Mouse (Mus musculus): ENCODE results near the gene Prr23a3. TPM values are rescaled to one million over a fixed set of nuclear protein-coding genes. Genes with fewer than 3 reads are reported as not detected.

Gene Prr23a3
- polyA plus RNA-seq (2015; fragmentation: Nextera tagmentation; extraction: Ambion mirVana), result 0.08 TPM in 1 of 2 replicates, not detected in the other

DNA sequence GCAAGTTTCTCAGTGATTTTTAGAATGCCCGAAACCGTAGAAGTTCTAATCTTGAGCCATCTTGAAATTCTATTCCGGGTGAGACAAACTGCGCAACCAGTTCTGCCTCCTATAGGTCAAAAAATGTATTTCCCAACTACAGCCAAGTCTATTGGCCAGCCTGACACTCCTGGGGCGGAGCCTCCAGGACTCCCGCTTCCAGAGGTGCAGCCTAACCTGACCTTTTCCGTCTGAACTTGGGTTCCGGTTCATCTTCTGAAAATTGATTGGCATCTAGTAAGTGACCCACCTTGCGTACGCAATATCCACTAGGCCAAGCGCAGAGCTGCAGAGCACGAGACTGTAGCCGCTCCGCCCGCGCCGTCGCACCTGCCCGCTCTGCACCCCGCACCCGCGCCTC is at the start of gene Prr23a3:
Prr23a3 (plus strand) TSS at position 197 of the 400 bp plus-strand sequence.
- Histone ChIP-seq H3K4me3 (peak within 1 kb of the TSS; percentile 7; the same call in 1 of the 2 replicates), H3K36me3 (no peaks in the 10 kb centered on the region), H3K9me3 (0 out of 2 replicates have a peak, but pooled peaks cover 4% of the 10 kb centered on the region), H3K4me1 (no peaks in the 10 kb centered on the region), H3K27me3 (peaks cover 18% of the 10 kb centered on the region), H3K4me2 (replicated peaks) (peak within 1 kb of the TSS; percentile 31; the same call in 1 of the 2 replicates), H3K27ac (no peak within 1 kb of the TSS), H3K9ac (no peak within 1 kb of the TSS)
- ATAC-seq (ENCODE audit: low FRiP score, low read depth), result no peak
- WGBS, result 48% methylated on average over 22 of the region's 22 CpGs

- Histone ChIP-seq H3K9ac (no peak overlapping the region), H3K4me2 (replicated peaks) (no peak overlapping the region), H3K4me1 (peaks cover 12% of the 10 kb centered on the region), H3K9me3 (no peaks in the 10 kb centered on the region), H3K27ac (no peak overlapping the region), H3K36me3 (no peaks in the 10 kb centered on the region), H3K27me3 (no peaks in the 10 kb centered on the region), H3K4me3 (no peak overlapping the region)
- whole genome bisulfite sequencing, result 74% methylated on average over 3 of the region's 3 CpGs
- ATAC-seq (ENCODE audit: low FRiP score, low read depth), result no peak
Observed at GRCm38 (mm10) chr9:98816066-98816465, 48.5 kb upstream of the Prr23a3 start.

DNA sequence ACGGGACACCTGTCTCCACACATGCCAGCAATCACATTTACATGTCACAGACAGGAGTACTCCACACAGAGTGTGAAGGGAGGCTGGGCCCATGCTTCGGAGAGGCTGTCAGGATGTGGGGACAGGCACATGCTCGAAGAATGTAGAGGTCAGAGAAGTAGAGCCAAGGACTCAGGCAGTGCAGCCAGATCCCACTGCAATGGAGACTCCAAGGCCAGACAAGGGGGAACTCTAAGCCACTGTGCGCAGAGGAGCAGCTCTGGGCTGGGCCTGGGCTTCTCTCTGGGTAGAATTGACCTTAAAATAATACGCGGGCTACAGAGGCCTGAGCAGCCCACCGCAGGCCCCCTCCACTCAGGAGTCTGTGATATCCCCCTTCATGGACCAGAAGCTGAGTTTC is 47.0 kb upstream of the Prr23a3 start:
- H3K9ac ChIP-seq, result no peak overlapping the region
- WGBS, result 83% methylated on average over 7 of the region's 7 CpGs
- H3K9me3 ChIP-seq, result no peaks in the 10 kb centered on the region
- no peaks in the 10 kb centered on the region for H3K36me3 ChIP-seq
- H3K4me3 ChIP-seq, result no peak overlapping the region
- H3K27ac ChIP-seq, result no peak overlapping the region
- H3K4me1 ChIP-seq, result no peaks in the 10 kb centered on the region
- ATAC-seq (ENCODE audit: low FRiP score, low read depth), result no peak
- no peaks in the 10 kb centered on the region for H3K27me3 ChIP-seq
- no peak overlapping the region for H3K4me2 ChIP-seq (replicated peaks)

DNA sequence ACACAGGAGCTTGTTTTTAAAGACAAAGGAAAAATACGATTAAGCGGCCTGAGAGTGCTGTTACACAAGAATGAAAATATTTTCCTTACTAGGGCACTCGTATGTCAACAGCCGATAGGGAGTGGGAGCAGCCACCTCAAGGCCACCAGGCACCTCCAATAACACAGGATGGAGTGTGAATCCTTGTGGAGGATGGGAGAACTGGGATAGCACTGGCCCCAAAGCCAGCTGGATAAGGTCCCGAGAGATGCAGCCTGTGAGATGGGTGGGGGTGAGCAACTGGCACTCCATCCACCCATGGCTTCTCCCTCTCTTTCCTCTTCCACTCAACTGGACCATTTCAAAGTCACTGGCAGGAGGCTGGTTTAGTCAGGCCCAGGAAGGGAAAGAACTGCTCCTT is 45.6 kb upstream of the Prr23a3 start:
- no peak for ATAC-seq (ENCODE audit: low FRiP score, low read depth)
- H3K9me3 ChIP-seq, result peaks cover 5% of the 10 kb centered on the region; the same call in 1 of the 2 replicates
- no peak overlapping the region for H3K4me3 ChIP-seq
- no peak overlapping the region for H3K9ac ChIP-seq
- no peak overlapping the region for H3K27ac ChIP-seq
- H3K4me1 ChIP-seq, result no peaks in the 10 kb centered on the region
- WGBS, result 80% methylated on average over 5 of the region's 5 CpGs
- H3K4me2 ChIP-seq (replicated peaks), result no peak overlapping the region
- no peaks in the 10 kb centered on the region for H3K27me3 ChIP-seq
- H3K36me3 ChIP-seq, result no peaks in the 10 kb centered on the region

DNA sequence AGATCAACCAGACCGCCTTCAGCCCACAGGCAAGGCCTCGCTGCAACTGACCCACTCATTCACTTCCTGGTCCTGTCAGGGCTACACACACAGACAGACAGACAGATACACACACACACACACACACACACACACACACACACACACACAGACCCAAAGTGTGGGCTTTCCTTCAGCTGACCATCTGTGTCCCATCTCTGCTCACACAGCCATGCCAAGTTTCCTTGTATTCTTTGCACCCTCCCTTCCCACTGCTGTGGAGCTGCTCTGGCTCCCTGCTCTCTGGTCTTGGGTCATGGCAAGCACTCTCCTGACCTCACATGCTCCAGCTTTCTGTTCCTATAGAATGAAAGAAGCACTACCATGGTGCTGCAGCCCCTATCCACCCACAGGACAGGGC is 45.1 kb upstream of the Prr23a3 start:
- Histone ChIP-seq H3K27ac (no peak overlapping the region), H3K27me3 (no peaks in the 10 kb centered on the region), H3K36me3 (no peaks in the 10 kb centered on the region), H3K9ac (no peak overlapping the region), H3K4me1 (no peaks in the 10 kb centered on the region), H3K4me3 (no peak overlapping the region), H3K4me2 (replicated peaks) (no peak overlapping the region), H3K9me3 (peaks cover 6% of the 10 kb centered on the region; the same call in 1 of the 2 replicates)
- 89% methylated on average over 2 of the region's 2 CpGs for WGBS
- ATAC-seq (ENCODE audit: low FRiP score, low read depth), result no peak

GRCm38 (mm10) chr9:98820461-98820860 is 44.1 kb upstream of the Prr23a3 start:
- no peak for ATAC-seq (ENCODE audit: low FRiP score, low read depth)
- H3K9me3 ChIP-seq, result peaks cover 6% of the 10 kb centered on the region; the same call in 1 of the 2 replicates
- WGBS, result 86% methylated on average over 4 of the region's 4 CpGs
- no peak overlapping the region for H3K4me2 ChIP-seq (replicated peaks)
- H3K36me3 ChIP-seq, result no peaks in the 10 kb centered on the region
- no peak overlapping the region for H3K9ac ChIP-seq
- no peaks in the 10 kb centered on the region for H3K4me1 ChIP-seq
- no peak overlapping the region for H3K27ac ChIP-seq
- no peak overlapping the region for H3K4me3 ChIP-seq
- H3K27me3 ChIP-seq, result no peaks in the 10 kb centered on the region

DNA sequence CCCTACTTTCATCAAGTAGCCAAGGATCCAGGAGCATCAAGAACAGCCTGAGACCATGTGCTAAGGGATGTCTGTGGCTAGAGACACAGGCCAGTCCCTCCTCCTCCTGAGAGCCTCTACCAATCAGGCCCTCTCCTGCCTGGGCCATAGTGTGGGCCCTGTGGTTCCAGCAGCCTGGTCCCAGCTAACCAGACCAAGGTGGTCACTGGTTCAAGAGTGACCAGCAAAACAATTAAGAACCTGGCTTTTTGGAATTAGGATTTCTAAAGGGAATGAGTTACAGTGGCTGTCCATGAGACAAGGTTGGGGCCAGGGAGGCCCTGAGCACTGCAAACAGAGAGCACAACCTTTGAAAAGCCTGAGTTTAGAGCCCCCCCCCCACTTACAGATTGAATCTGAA is 43.5 kb upstream of the Prr23a3 start:
- H3K27me3 ChIP-seq, result no peaks in the 10 kb centered on the region
- no peak overlapping the region for H3K4me2 ChIP-seq (replicated peaks)
- H3K27ac ChIP-seq, result no peak overlapping the region
- no peaks in the 10 kb centered on the region for H3K36me3 ChIP-seq
- no peak overlapping the region for H3K4me3 ChIP-seq
- peaks cover 6% of the 10 kb centered on the region; the same call in 1 of the 2 replicates for H3K9me3 ChIP-seq
- no peaks in the 10 kb centered on the region for H3K4me1 ChIP-seq
- no peak overlapping the region for H3K9ac ChIP-seq
- ATAC-seq (ENCODE audit: low FRiP score, low read depth), result no peak

DNA sequence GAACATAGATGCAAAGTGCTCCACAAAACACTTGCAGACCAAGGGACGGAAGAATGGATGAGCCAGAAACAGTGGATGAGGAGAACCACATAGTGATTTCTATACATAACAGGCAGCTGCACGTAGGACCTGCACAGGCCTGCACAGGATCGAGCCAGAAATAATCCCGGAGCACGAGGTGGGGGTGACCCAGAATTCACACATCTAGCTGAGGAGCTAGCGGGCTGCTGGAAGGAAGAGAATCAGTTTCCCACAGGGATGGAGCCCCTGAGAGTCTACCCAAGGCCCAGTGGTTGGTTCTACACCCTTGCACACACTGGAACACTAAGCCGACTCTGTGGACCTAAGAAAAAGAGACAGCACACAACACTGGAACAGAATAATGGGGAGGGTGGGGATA is 40.8 kb upstream of the Prr23a3 start:
- no peaks in the 10 kb centered on the region for H3K4me1 ChIP-seq
- peaks cover 6% of the 10 kb centered on the region; the same call in 1 of the 2 replicates for H3K9me3 ChIP-seq
- 89% methylated on average over 7 of the region's 7 CpGs for WGBS
- H3K27me3 ChIP-seq, result no peaks in the 10 kb centered on the region
- no peak overlapping the region for H3K4me2 ChIP-seq (replicated peaks)
- H3K36me3 ChIP-seq, result no peaks in the 10 kb centered on the region
- H3K9ac ChIP-seq, result no peak overlapping the region
- H3K4me3 ChIP-seq, result no peak overlapping the region
- no peak for ATAC-seq (ENCODE audit: low FRiP score, low read depth)
- no peak overlapping the region for H3K27ac ChIP-seq

DNA sequence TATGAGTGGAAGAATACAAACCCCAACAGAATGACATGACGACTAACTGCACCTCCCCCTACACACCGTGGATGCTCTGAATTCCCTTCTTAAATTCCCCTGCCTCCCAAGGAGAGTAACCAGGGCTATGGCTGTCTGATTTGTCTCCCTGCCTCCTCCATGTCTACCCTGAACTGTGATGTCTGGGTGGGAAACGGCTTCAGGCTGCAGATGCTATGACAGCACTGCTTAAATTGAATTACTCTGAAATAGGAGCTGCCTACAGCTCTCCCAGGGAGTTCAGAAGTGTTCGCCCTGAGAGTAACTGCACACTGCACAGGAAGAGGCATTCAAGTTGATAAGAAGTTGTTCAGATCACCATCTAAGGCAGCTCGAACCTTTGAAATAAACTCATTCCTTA is 35.1 kb upstream of the Prr23a3 start:
- H3K27ac ChIP-seq, result no peak overlapping the region
- H3K9me3 ChIP-seq, result no peaks in the 10 kb centered on the region
- H3K36me3 ChIP-seq, result no peaks in the 10 kb centered on the region
- ATAC-seq (ENCODE audit: low FRiP score, low read depth), result no peak
- 36% methylated on average over 5 of the region's 5 CpGs for WGBS
- no peak overlapping the region for H3K4me3 ChIP-seq
- no peak overlapping the region for H3K9ac ChIP-seq
- no peaks in the 10 kb centered on the region for H3K27me3 ChIP-seq
- peaks cover 5% of the 10 kb centered on the region; the same call in 1 of the 2 replicates for H3K4me1 ChIP-seq
- no peak overlapping the region for H3K4me2 ChIP-seq (replicated peaks)

- no peak overlapping the region for H3K4me2 ChIP-seq (replicated peaks)
- no peak overlapping the region for H3K4me3 ChIP-seq
- no peak overlapping the region for H3K27ac ChIP-seq
- no peaks in the 10 kb centered on the region for H3K4me1 ChIP-seq
- ATAC-seq (ENCODE audit: low FRiP score, low read depth), result no peak
- 81% methylated on average over 7 of the region's 7 CpGs for WGBS
- H3K9me3 ChIP-seq, result no peaks in the 10 kb centered on the region
- H3K27me3 ChIP-seq, result peaks cover 8% of the 10 kb centered on the region
- H3K9ac ChIP-seq, result no peak overlapping the region
- no peaks in the 10 kb centered on the region for H3K36me3 ChIP-seq
Observed at GRCm38 (mm10) chr9:98837537-98838074, 27.0 kb upstream of the Prr23a3 start.

DNA sequence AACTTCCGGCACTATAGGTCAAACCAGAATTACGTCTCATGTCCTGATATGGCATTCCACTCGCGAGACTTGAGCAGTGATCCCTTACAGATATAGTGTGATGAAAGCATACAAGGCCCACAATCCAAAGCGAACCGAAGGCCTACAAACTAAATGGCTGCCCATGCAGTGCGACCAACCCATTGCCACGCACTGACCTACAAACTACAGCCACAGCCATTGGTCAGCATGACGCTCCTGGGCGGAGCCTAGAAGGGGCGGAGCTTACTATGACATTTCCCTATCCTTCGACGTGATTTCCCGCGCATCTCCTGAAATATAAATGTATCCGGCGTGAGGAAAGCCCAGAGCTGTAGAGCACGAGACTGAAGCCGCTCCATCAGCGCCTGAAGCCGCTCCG is 22.4 kb upstream of the Prr23a3 start, which contains the start of gene Prr23a1:
Prr23a1 (plus strand) TSS at position 387 of the 400 bp plus-strand sequence.
- Histone ChIP-seq H3K4me1 (no peaks in the 10 kb centered on the region), H3K4me3 (peak within 1 kb of the TSS; percentile 14; the same call in 1 of the 2 replicates), H3K27ac (no peak within 1 kb of the TSS), H3K9me3 (no peaks in the 10 kb centered on the region), H3K4me2 (replicated peaks) (peak within 1 kb of the TSS; percentile 42), H3K36me3 (no peaks in the 10 kb centered on the region), H3K27me3 (peaks cover 13% of the 10 kb centered on the region), H3K9ac (no peak within 1 kb of the TSS)
- ATAC-seq (ENCODE audit: low FRiP score, low read depth), result no peak
- 60% methylated on average over 22 of the region's 22 CpGs for WGBS

- no peak within 1 kb of the TSS for H3K9ac ChIP-seq
- H3K9me3 ChIP-seq, result peaks cover 3% of the 10 kb centered on the region; the same call in 1 of the 2 replicates
- H3K4me2 ChIP-seq (replicated peaks), result no peak within 1 kb of the TSS
- H3K4me1 ChIP-seq, result no peaks in the 10 kb centered on the region
- no peak within 1 kb of the TSS for H3K4me3 ChIP-seq
- H3K27me3 ChIP-seq, result no peaks in the 10 kb centered on the region
- H3K27ac ChIP-seq, result no peak within 1 kb of the TSS
- WGBS, result 75% methylated on average over 18 of the region's 18 CpGs
- no peak for ATAC-seq (ENCODE audit: low FRiP score, low read depth)
- no peaks in the 10 kb centered on the region for H3K36me3 ChIP-seq
Observed at GRCm38 (mm10) chr9:98856210-98856609, 8.4 kb upstream of the Prr23a3 start, which contains the start of gene Prr23a2. Prr23a2 (plus strand) TSS chr9:98856494.

- Histone ChIP-seq H3K9me3 (0 out of 2 replicates have a peak, but pooled peaks cover 4% of the 10 kb centered on the region), H3K27ac (no peak overlapping the region), H3K27me3 (peaks cover 18% of the 10 kb centered on the region), H3K4me2 (replicated peaks) (no peak overlapping the region), H3K9ac (no peak overlapping the region), H3K36me3 (no peaks in the 10 kb centered on the region), H3K4me1 (no peaks in the 10 kb centered on the region), H3K4me3 (no peak overlapping the region)
- ATAC-seq (ENCODE audit: low FRiP score, low read depth), result no peak
- WGBS, result 68% methylated on average over 3 of the region's 3 CpGs
Observed at GRCm38 (mm10) chr9:98863463-98863862, 1.1 kb upstream of the Prr23a3 start.

Data from limb, embryonic 13.5 days (tissue).